27 mouse cellular contexts compared by ENCODE assay signal in genomic region chr7:112781987-112782386, GRCm38 (mm10).
DNase-seq lines count a peak whose midpoint lies in the region; ATAC-seq and TF ChIP-seq lines count a peak whose summit lies in the region.
"Had no signal": no experiment of that assay in that cellular context is flagged by ENCODE, and none has a peak within 500 bp of the region (broad histone marks: within the 10 kb centered on the region; RNA-seq: fewer than 3 reads in every experiment).

No protein-coding gene starts in this region.

- no peaks in the 10 kb centered on the region for H3K9me3 ChIP-seq in embryonic facial prominence, embryonic 14.5 days (ENCODE audit: control insufficient read depth, low read length)
- no peaks in the 10 kb centered on the region for H3K9me3 ChIP-seq in embryonic facial prominence, embryonic 10.5 days
- H3K9me3 ChIP-seq in heart, embryonic 11.5 days (replicated peaks; ENCODE audit: control insufficient read depth, low read length): peaks cover 3% of the 10 kb centered on the region; the same call in 1 of the 2 replicates
- 0 out of 2 replicates have a peak, but pooled peaks cover 4% of the 10 kb centered on the region for H3K9me3 ChIP-seq in heart, embryonic 12.5 days (replicated peaks)
- H3K9me3 ChIP-seq in limb, embryonic 14.5 days (ENCODE audit: control insufficient read depth, low read length): no peaks in the 10 kb centered on the region; the same call in 1 of the 2 replicates
- no peaks in the 10 kb centered on the region for H3K9me3 ChIP-seq in limb, embryonic 10.5 days (replicated peaks)
- H3K9me3 ChIP-seq: embryonic facial prominence, embryonic 12.5 days; forebrain, embryonic 15.5 days; heart, embryonic 10.5 days; heart, embryonic 15.5 days; hindbrain, embryonic 12.5 days had no signal

- H3K27me3 ChIP-seq in embryonic facial prominence, embryonic 14.5 days (replicated peaks; ENCODE audit: control insufficient read depth, insufficient read depth, low read length): no peaks in the 10 kb centered on the region
- H3K27me3 ChIP-seq in embryonic facial prominence, embryonic 10.5 days (replicated peaks; ENCODE audit: low read depth, poor library complexity, severe bottlenecking): no peaks in the 10 kb centered on the region
- no peaks in the 10 kb centered on the region for H3K27me3 ChIP-seq in heart, embryonic 11.5 days (ENCODE audit: control insufficient read depth, insufficient read depth, low read length)
- no peaks in the 10 kb centered on the region for H3K27me3 ChIP-seq in heart, embryonic 12.5 days (replicated peaks)
- H3K27me3 ChIP-seq in limb, embryonic 14.5 days (ENCODE audit: control insufficient read depth, insufficient read depth, low read length): no peaks in the 10 kb centered on the region
- no peaks in the 10 kb centered on the region for H3K27me3 ChIP-seq in limb, embryonic 10.5 days (ENCODE audit: low read depth, poor library complexity, severe bottlenecking)
- H3K27me3 ChIP-seq: embryonic facial prominence, embryonic 12.5 days; forebrain, embryonic 15.5 days; heart, embryonic 15.5 days; hindbrain, embryonic 12.5 days; Patski had no signal

- H3K4me2 ChIP-seq in embryonic facial prominence, embryonic 14.5 days (ENCODE audit: low read depth, low read length): no peak overlapping the region
- H3K4me2 ChIP-seq in heart, embryonic 11.5 days: no peak overlapping the region
- H3K4me2 ChIP-seq in heart, embryonic 12.5 days: no peak overlapping the region
- no peak overlapping the region for H3K4me2 ChIP-seq in limb, embryonic 14.5 days (replicated peaks; ENCODE audit: low read depth, low read length, severe bottlenecking)
- H3K4me2 ChIP-seq: embryonic facial prominence, embryonic 12.5 days; forebrain, embryonic 15.5 days; heart, embryonic 15.5 days; hindbrain, embryonic 12.5 days had no signal

- H3K27ac ChIP-seq in embryonic facial prominence, embryonic 14.5 days (replicated peaks; ENCODE audit: low read depth, low read length): no peak overlapping the region
- H3K27ac ChIP-seq in embryonic facial prominence, embryonic 10.5 days (replicated peaks): no peak overlapping the region
- peak overlapping the region; percentile 62 for H3K27ac ChIP-seq in gastrocnemius, adult 2 months
- 0 out of 2 replicates have a peak overlapping the region, but pooled peaks have one; percentile 10 for H3K27ac ChIP-seq in heart, embryonic 11.5 days (ENCODE audit: low read depth, low read length)
- H3K27ac ChIP-seq in heart, embryonic 12.5 days (ENCODE audit: poor library complexity, severe bottlenecking): no peak overlapping the region
- no peak overlapping the region for H3K27ac ChIP-seq in limb, embryonic 14.5 days (replicated peaks; ENCODE audit: low read depth, low read length)
- no peak overlapping the region for H3K27ac ChIP-seq in limb, embryonic 10.5 days
- H3K27ac ChIP-seq: embryonic facial prominence, embryonic 12.5 days; forebrain, embryonic 15.5 days; heart, adult 2 months; heart, embryonic 15.5 days; hindbrain, embryonic 12.5 days had no signal

- peak; percentile 23; the same call in 1 of the 2 replicates for ATAC-seq in embryonic facial prominence, embryonic 14.5 days (ENCODE audit: low read depth)
- ATAC-seq in heart, embryonic 11.5 days (replicated peaks; ENCODE audit: insufficient number of reproducible peaks, low FRiP score, low TSS enrichment): no peak
- no peak for ATAC-seq in heart, embryonic 12.5 days (ENCODE audit: insufficient number of reproducible peaks, low FRiP score)
- peak; percentile 30; the same call in 1 of the 2 replicates for ATAC-seq in limb, embryonic 14.5 days (ENCODE audit: low FRiP score, low read depth)
- ATAC-seq: forebrain, embryonic 15.5 days; hindbrain, embryonic 16.5 days; inflammation-experienced regulatory T-cells, adult 6 months; Patski had no signal

- 60% methylated on average over 8 of the region's 8 CpGs for WGBS in embryonic facial prominence, embryonic 14.5 days
- 68% methylated on average over 8 of the region's 8 CpGs for WGBS in embryonic facial prominence, embryonic 10.5 days
- WGBS in heart, embryonic 11.5 days (ENCODE audit: insufficient replicate concordance): 86% methylated on average over 8 of the region's 8 CpGs
- WGBS in heart, embryonic 12.5 days: 82% methylated on average over 8 of the region's 8 CpGs
- WGBS in limb, embryonic 14.5 days: 78% methylated on average over 8 of the region's 8 CpGs
- WGBS in limb, embryonic 10.5 days: 85% methylated on average over 8 of the region's 8 CpGs

- TF ChIP-seq POLR2A in limb, embryonic 14.5 days (IDR thresholded peaks at IDR 0.05; ENCODE audit: borderline replicate concordance, extremely low read depth, insufficient read depth, insufficient read length): no peak

- DNase-seq in embryonic facial prominence, embryonic 14.5 days (ENCODE audit: low spot score): peak; percentile 60
- no peak for DNase-seq in embryonic facial prominence, embryonic 10.5 days (ENCODE audit: low spot score)
- no peak for DNase-seq in gastrocnemius, adult 2 months
- no peak for DNase-seq in gastrocnemius, adult 18-20 months (ENCODE audit: low spot score)
- DNase-seq in limb, embryonic 14.5 days (ENCODE audit: low spot score): peak; percentile 21
- no peak for DNase-seq in limb, embryonic 10.5 days (ENCODE audit: low spot score)
- DNase-seq: adrenal gland, postnatal 10 days; adrenal gland, postnatal 36 days; cerebellum, adult 18-20 months; cerebellum, adult 9-10 months; cerebellum, postnatal 14 days; heart, adult 2 months; heart, postnatal 10 days; heart, postnatal 36 days; kidney, adult 18-20 months; kidney, adult 9 months had no signal

- peaks cover 20% of the 10 kb centered on the region for H3K4me1 ChIP-seq in embryonic facial prominence, embryonic 14.5 days (ENCODE audit: control insufficient read depth, insufficient read depth, low read length)
- peaks cover 51% of the 10 kb centered on the region for H3K4me1 ChIP-seq in embryonic facial prominence, embryonic 10.5 days
- peaks cover 46% of the 10 kb centered on the region for H3K4me1 ChIP-seq in heart, embryonic 11.5 days (ENCODE audit: control insufficient read depth, insufficient read depth, low read length)
- peaks cover 62% of the 10 kb centered on the region for H3K4me1 ChIP-seq in heart, embryonic 12.5 days (replicated peaks)
- H3K4me1 ChIP-seq in limb, embryonic 14.5 days (ENCODE audit: control insufficient read depth, insufficient read depth, low read length): peaks cover 26% of the 10 kb centered on the region
- peaks cover 40% of the 10 kb centered on the region for H3K4me1 ChIP-seq in limb, embryonic 10.5 days

- no peak overlapping the region for H3K4me3 ChIP-seq in embryonic facial prominence, embryonic 14.5 days (ENCODE audit: low read depth, low read length)
- H3K4me3 ChIP-seq in embryonic facial prominence, embryonic 10.5 days: no peak overlapping the region
- no peak overlapping the region for H3K4me3 ChIP-seq in gastrocnemius, adult 2 months
- H3K4me3 ChIP-seq in heart, embryonic 11.5 days (ENCODE audit: low read depth, low read length): no peak overlapping the region
- H3K4me3 ChIP-seq in heart, embryonic 12.5 days: no peak overlapping the region
- H3K4me3 ChIP-seq in limb, embryonic 14.5 days (replicated peaks; ENCODE audit: low read length): no peak overlapping the region
- H3K4me3 ChIP-seq in limb, embryonic 10.5 days: no peak overlapping the region
- H3K4me3 ChIP-seq: embryonic facial prominence, embryonic 12.5 days; erythroblast, embryonic 14.5 days; forebrain, embryonic 15.5 days; heart, adult 2 months; heart, embryonic 10.5 days; heart, embryonic 15.5 days; hindbrain, embryonic 12.5 days had no signal

- no peak overlapping the region for H3K9ac ChIP-seq in embryonic facial prominence, embryonic 14.5 days (ENCODE audit: low read depth, low read length)
- H3K9ac ChIP-seq in heart, embryonic 11.5 days (ENCODE audit: low read depth, low read length): no peak overlapping the region
- no peak overlapping the region for H3K9ac ChIP-seq in heart, embryonic 12.5 days
- H3K9ac ChIP-seq in limb, embryonic 14.5 days (ENCODE audit: low read depth, low read length, severe bottlenecking): no peak overlapping the region
- H3K9ac ChIP-seq: embryonic facial prominence, embryonic 12.5 days; forebrain, embryonic 15.5 days; heart, embryonic 15.5 days; hindbrain, embryonic 12.5 days had no signal

- no peak for TF ChIP-seq CTCF in gastrocnemius, adult 2 months (IDR thresholded peaks at IDR 0.05)

- H3K36me3 ChIP-seq in embryonic facial prominence, embryonic 14.5 days (ENCODE audit: control insufficient read depth, insufficient read depth, low read length): no peaks in the 10 kb centered on the region
- peaks cover 9% of the 10 kb centered on the region; the same call in 1 of the 2 replicates for H3K36me3 ChIP-seq in embryonic facial prominence, embryonic 10.5 days (replicated peaks)
- H3K36me3 ChIP-seq in heart, embryonic 11.5 days (ENCODE audit: control insufficient read depth, insufficient read depth, low read length): 0 out of 2 replicates have a peak, but pooled peaks cover 2% of the 10 kb centered on the region
- no peaks in the 10 kb centered on the region for H3K36me3 ChIP-seq in heart, embryonic 12.5 days
- H3K36me3 ChIP-seq in limb, embryonic 14.5 days (ENCODE audit: control insufficient read depth, insufficient read depth, low read length): no peaks in the 10 kb centered on the region
- peaks cover 6% of the 10 kb centered on the region; the same call in 1 of the 2 replicates for H3K36me3 ChIP-seq in limb, embryonic 10.5 days
- H3K36me3 ChIP-seq: embryonic facial prominence, embryonic 12.5 days; forebrain, embryonic 15.5 days; heart, embryonic 15.5 days; hindbrain, embryonic 12.5 days had no signal

- intact Hi-C loops in gastrocnemius, adult 2 months (cut with DNase I): no loop called here

Comparison
In these comparisons a context has a peak if more than half of its experiments do, and no peak if none do; other contexts are left out.
1. DNase-seq: peak in embryonic facial prominence, embryonic 14.5 days (single experiment) and limb, embryonic 14.5 days (single experiment); none in embryonic facial prominence, embryonic 10.5 days (single experiment), gastrocnemius, adult 2 months (single experiment), gastrocnemius, adult 18-20 months (single experiment) and limb, embryonic 10.5 days (single experiment).
2. H3K27ac ChIP-seq: peak in gastrocnemius, adult 2 months (single experiment) and heart, embryonic 11.5 days (single experiment); none in embryonic facial prominence, embryonic 14.5 days (single experiment), embryonic facial prominence, embryonic 10.5 days (single experiment), heart, embryonic 12.5 days (single experiment), limb, embryonic 14.5 days (single experiment) and limb, embryonic 10.5 days (single experiment).
3. ATAC-seq: peak in embryonic facial prominence, embryonic 14.5 days (single experiment) and limb, embryonic 14.5 days (single experiment); none in heart, embryonic 11.5 days (single experiment) and heart, embryonic 12.5 days (single experiment).